Mouse (Mus musculus): ENCODE results near the gene Ufsp2. TPM values are rescaled to one million over a fixed set of nuclear protein-coding genes. Genes with fewer than 3 reads are reported as not detected.

Ufsp2 gene
- 10 to 100 TPM; 38.8 to 44.1 TPM for total RNA-seq (2021)

DNA sequence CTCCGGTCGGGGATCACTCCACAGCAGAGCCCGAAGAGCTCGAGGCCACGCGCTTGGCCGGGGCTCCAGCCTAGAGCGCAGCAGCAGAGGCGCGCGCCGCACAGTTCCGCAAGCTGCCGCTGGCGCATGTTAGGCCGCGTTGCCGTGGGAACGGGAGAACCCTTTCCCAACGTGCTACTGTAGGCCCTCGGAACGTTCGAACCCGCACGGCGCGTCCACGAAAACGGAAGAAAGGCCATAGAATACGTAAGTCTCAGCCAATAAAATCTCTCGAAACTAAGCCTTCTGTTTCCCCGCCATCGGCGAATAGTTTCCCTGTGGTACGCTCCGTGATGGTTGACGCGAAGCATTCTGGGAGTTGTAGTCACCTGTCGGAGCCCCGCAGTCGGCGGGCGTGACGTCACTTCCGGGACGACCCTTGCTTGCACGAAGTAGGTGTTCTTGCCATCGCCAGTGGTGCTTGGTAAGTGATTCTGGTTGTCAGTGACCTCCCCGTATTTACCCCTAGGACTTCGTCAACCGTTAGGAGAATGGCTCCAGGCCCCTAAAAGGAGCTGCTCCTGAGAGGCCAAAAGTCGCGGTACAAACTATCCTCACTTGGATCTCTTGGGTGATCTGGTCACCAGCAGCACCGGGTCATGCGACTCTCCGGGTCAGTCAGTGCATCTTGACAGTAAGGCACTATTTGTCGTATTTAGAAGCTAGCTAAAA is at the start of gene Ufsp2, which contains the start of gene 1700029J07Rik:
Gene Ufsp2 (plus strand): TSS at position 403 of the 711 bp plus-strand sequence.
Gene 1700029J07Rik (minus strand): TSS at position 127 of the 711 bp plus-strand sequence.
- intact Hi-C loops (cut with DNase I), result no loop called here
- peak; percentile 98 for DNase-seq

- intact Hi-C loops (cut with DNase I), result loop anchor here (5.0 kb wide), 3 partner anchors 117 to 497 kb away; no protein-coding TSS in a partner anchor
- peak; percentile 100 for DNase-seq
These were observed 40.7 kb upstream of the Ufsp2 start, which contains the start of gene Ccdc110 for GRCm38 (mm10) chr8:45934582-45935014. TSS of gene Ccdc110 (plus strand) at chr8:45934619.

- intact Hi-C loops (cut with DNase I), result loop anchor here (5.0 kb wide), 1 partner anchor 500 kb away; no protein-coding TSS in a partner anchor
- DNase-seq, result no peak
These were observed 38.3 kb upstream of the Ufsp2 start for GRCm38 (mm10) chr8:45936986-45937385.

DNA sequence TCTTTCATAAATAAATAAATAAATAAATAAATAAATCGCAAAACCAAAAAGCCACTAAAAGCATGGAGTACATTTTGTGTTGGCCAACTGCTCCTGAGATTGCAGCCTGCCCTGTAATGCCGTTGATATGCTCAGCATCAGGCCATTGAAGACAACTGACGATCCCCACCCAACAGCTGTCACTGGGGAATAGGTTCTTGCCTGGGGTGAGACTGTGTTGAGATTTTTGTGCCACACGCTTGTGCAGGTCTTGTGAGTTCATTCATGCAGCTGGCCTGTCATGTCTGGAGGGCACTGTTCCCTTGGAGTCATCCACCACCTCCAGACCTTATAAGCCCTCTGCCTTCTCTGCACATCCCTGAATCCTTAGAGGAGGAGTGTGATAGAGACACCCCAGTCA is 29.0 kb upstream of the Ufsp2 start:
- intact Hi-C loops (cut with DNase I), result no loop called here
- no peak for DNase-seq

- intact Hi-C loops (cut with DNase I), result no loop called here
- no peak for DNase-seq
These were observed 24.7 kb upstream of the Ufsp2 start for GRCm38 (mm10) chr8:45950622-45951021.

DNA sequence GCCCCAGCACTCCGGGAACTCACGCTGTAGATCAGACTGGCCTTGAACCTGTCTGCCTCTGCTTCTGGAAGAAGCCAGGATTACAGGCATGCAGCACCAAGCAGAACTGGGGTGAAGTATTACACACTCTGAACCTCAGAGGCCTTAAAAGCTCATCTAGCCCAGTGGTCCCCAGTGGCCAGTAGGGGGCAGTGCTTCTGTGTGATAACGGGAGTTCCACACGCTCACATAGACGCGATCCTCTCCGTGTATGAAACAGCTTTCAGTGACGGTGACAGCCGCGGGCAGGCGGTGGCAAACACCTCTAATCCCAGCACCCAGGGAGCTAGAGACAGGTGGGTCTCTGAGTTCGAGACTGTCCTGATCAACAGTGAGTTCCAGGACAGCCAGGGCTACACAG is 4.4 kb upstream of the Ufsp2 start:
- no peak for DNase-seq
- intact Hi-C loops (cut with DNase I), result no loop called here

- DNase-seq, result no peak
- intact Hi-C loops (cut with DNase I), result no loop called here
These were observed 1.3 kb upstream of the Ufsp2 start for GRCm38 (mm10) chr8:45973988-45974505.

DNA sequence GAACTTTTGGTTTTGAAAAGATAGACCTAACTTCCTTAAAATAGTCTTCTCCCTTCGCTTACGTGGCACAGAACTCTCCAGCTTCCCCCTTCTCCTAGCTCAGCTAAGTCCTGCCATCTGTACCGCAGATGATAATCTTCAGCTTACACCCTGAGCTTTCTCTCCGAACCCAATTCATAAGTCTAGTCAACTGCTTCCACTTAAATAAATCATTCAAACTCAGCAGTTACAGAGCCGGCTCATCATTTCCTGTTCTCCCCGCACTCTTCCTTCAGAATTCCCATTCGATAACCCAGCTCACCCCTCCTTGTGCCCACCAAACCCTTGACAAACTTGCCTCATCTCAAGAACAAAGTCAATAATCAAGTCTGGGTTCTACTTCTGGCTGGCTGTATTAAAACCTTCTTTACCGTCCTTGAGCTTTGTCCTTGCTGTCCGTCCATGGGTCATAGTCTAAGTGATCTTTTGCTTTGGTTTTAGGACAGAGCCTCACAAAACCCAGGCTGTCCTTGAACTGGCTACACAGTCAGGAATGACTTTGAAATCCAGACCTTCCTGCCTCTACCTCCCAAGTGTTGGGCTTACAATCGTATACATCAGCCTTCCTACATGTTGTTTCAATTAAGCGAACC is 625 bp downstream of the Ufsp2 start:
- intact Hi-C loops (cut with DNase I), result no loop called here
- DNase-seq, result no peak

DNA sequence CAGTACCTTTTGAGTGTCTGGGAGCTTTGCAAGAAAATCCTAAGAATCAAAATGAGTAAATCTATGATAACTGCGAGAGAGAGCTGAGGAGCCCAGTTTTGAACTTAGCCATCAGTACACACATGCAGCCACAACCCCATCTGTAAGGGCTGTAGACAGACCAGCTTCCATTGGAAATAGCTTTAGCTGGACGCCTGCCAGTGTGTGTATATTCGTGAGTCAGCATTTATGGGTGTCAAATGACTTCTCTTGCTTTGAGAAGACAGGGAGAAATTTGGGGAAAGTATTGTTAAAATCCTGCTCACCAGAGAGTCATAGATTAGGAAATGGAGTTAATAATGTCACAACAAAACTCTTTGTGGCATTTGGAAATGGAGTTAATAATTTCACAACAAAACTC is 11.3 kb downstream of the Ufsp2 start:
- intact Hi-C loops (cut with DNase I), result no loop called here
- no peak for DNase-seq

- DNase-seq, result no peak
- intact Hi-C loops (cut with DNase I), result no loop called here
These were observed 12.9 kb downstream of the Ufsp2 start for GRCm38 (mm10) chr8:45988189-45988588.

DNA sequence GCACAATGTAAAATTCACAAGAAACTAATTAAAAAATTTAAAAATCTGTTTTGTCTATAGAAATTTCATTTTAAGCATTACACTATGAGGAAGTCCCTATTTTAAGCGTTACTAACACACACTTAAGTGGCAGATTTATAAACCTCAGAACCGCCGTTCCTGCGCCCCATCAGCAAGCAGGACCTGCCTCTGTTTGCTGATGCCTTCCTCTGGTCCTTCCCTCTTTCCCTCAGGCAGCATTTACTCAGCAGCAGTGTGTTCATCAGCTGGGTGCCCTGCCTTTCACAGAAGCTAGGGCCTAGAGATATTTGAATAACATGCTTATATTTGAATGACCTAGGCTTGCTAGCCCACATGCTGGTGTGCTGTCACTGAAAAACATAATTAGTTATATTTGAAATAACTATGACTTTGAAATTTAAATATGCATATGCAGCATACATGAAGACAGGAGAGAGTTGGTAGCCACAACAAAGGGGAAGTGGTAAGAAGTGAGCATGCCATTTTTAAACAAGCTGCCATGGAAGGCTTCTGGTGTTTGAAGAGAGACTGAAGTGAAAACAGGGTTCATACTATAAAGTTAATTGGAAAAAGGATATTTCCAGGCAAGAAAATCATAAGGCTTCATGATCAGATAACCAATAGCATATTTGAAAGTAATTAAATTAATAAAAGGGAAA is 15.4 kb downstream of the Ufsp2 start:
- no peak for DNase-seq
- intact Hi-C loops (cut with DNase I), result no loop called here

DNA sequence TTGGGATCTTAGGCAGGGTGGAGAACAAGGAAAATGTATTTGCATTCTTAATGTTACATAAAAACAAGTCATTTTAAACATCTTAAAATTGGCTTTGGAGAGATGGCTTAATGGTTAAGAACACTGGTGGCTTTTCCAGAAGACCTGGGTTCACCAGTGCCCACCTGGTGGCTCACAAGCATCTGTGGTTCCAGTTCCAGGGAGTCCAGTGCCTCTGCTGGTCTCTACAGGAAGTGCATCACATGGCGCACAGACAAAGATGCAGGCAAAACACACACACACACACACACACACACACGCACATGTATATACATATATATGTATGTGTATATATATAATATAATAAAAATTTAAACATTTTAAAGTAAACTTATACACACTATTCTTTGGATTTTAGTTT is 18.8 kb downstream of the Ufsp2 start:
- DNase-seq, result no peak

DNA sequence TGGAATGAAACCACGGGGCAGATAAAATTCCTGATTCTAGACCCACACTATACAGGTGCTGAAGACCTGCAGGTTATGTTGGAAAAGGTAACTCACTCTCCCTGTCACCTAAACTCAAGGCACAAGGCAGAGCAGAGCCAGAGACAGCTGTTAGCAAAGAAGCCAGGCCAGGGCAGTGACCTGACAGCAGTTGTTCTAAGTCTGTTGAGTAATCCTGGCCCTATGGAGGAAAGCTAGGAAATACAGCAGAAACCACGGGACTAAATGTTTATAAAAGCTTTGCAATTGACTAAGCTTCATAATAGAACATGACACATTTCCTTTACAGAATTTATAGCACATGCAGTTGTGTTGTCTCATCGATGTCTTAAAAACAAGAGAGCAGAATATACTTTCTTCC is 20.2 kb downstream of the Ufsp2 start:
- intact Hi-C loops (cut with DNase I), result no loop called here
- DNase-seq, result no peak

More for the DNA sequence above, 18.8 kb downstream of the Ufsp2 start:
- intact Hi-C loops (cut with DNase I), result no loop called here

- intact Hi-C loops (cut with DNase I), result no loop called here
- no peak for DNase-seq
These were observed 22.9 kb downstream of the Ufsp2 start for GRCm38 (mm10) chr8:45998228-45998627.

- intact Hi-C loops (cut with DNase I), result no loop called here
- no peak for DNase-seq
These were observed 23.9 kb downstream of the Ufsp2 start, which contains the start of gene Lrp2bp for GRCm38 (mm10) chr8:45999138-45999783. TSS of gene Lrp2bp (plus strand) at chr8:45999303.

GRCm38 (mm10) chr8:45999784-46000705 is 24.7 kb downstream of the Ufsp2 start:
- DNase-seq, result peak; percentile 99
- intact Hi-C loops (cut with DNase I), result no loop called here

DNA sequence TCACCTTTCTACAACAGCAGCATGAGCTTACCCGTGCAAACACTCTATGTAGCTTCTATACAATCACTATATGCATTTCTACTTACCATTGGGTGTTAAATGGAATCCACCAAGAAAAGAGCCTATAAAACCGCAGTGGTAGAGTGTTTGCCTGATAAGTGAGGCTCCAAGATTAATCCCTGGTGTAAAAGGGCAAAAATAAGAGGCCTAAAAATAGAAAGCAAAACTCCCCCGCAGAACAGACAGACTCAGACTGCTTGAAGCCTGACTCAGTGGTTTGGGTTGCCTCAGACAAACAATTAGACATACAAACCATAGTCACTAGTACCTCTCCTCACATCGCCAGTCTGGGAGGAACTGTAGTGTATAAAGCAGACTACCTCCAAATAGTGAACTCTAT is 30.3 kb downstream of the Ufsp2 start, which contains the start of gene Ankrd37:
Gene Ankrd37 (minus strand): TSS at position 112 of the 400 bp plus-strand sequence.
- intact Hi-C loops (cut with DNase I), result no loop called here
- DNase-seq, result no peak

- intact Hi-C loops (cut with DNase I), result no loop called here
- DNase-seq, result no peak
These were observed 31.8 kb downstream of the Ufsp2 start for GRCm38 (mm10) chr8:46007050-46007672.

- intact Hi-C loops (cut with DNase I), result no loop called here
These were observed 35.0 kb downstream of the Ufsp2 start for GRCm38 (mm10) chr8:46010306-46010705.

More at GRCm38 (mm10) chr8:46010306-46010705, 35.0 kb downstream of the Ufsp2 start:
- no peak for DNase-seq
